In the genomic region with DNA sequence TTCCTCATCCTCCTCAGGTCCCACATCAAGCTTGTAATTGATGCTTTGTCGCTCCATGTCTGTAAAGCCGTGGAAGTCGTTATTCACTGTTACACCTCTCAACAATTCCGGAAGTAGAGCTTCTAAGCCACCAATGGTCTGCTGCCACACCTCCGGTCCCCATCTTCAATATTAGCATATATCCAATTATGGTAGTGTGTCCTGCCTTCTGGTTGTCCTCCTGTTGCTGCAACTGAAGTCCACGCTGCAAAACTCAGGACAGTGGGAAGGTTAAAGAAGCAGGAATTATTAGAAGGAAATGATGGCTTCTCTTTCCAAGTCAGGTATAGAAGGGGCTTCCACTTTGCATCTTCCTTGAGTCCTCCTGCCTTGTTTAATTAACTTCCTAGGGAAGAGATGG, we compare ENCODE assay signal across 10 mouse cellular contexts. TPM values are rescaled to one million over a fixed set of nuclear protein-coding genes. Genes with fewer than 3 reads are reported as not detected.
DNase-seq lines count a peak whose midpoint lies in the region; TF ChIP-seq lines count a peak whose summit lies in the region.
"Not testable (repeated sequence)": the region's sequence is repeated elsewhere in the genome, so short reads cannot be mapped to it uniquely, and the experiment has no call there.
"Had no signal": no experiment of that assay in that cellular context is flagged by ENCODE, and none has a peak within 500 bp of the region (broad histone marks: within the 10 kb centered on the region; RNA-seq: fewer than 3 reads in every experiment).

A gene (minus strand): TSS at position 101 of the 400 bp plus-strand sequence.

- H3K36me3 ChIP-seq in testis, adult 2 months (ENCODE audit: control insufficient read depth, insufficient read depth, low read length): not testable (repeated sequence)

- TF ChIP-seq POLR2A in testis, adult 2 months (IDR thresholded peaks at IDR 0.05; ENCODE audit: control insufficient read depth, low read depth, low read length): not testable (repeated sequence)

- not testable (repeated sequence) for TF ChIP-seq CTCF in testis, adult 2 months (IDR thresholded peaks at IDR 0.05; ENCODE audit: control insufficient read depth, insufficient read depth, insufficient replicate concordance, low read depth, low read length)

- not testable (repeated sequence) for H3K4me1 ChIP-seq in testis, adult 2 months (ENCODE audit: control insufficient read depth, insufficient read depth, low read length)

- H3K27ac ChIP-seq in testis, adult 2 months (ENCODE audit: control insufficient read depth, insufficient read depth, low read depth, low read length): not testable (repeated sequence)

- peak within 1 kb of the TSS; percentile 17; the same call in 1 of the 2 replicates for H3K4me3 ChIP-seq in testis, adult 2 months (ENCODE audit: control insufficient read depth, low read depth, low read length)

- DNase-seq in MN1 (ENCODE audit: low spot score): peak; percentile 17

- H3K27me3 ChIP-seq in testis, adult 2 months (ENCODE audit: control insufficient read depth, insufficient read depth, low read length): not testable (repeated sequence)

RNA-seq across cellular contexts. Expression of the gene that starts here (rescaled TPM):
- not detected in 2 replicates for polyA plus RNA-seq in testis, adult 2 months (2012; rRNA removed)
- polyA plus RNA-seq: activated CD4-positive, CD25-positive, alpha-beta regulatory T cell, adult 4 months; adrenal gland, adult 2 months; brain, embryonic 14.5 days; C2C12; CD4-positive, CD25-positive, alpha-beta regulatory T cell, adult 4 months; cerebellum, adult 2 months; G1E; Patski had no signal
